Mouse (Mus musculus) layer of hippocampus, adult 6 months (tissue): ENCODE data around the gene Olfr362. TPM values are rescaled to one million over a fixed set of nuclear protein-coding genes. Genes with fewer than 3 reads are reported as not detected.

Source experiments
- long read RNA-seq, 2 experiments: library from polyadenylated mRNA; unstranded; transcript quantifications; one replicate each; pipeline ENCODE4 v2.0.0; 2019 to 2020
- polyA plus RNA-seq: library from polyadenylated mRNA; unstranded; fragments of <200 nt; fragmentation: Nextera tagmentation; gene quantifications from 2 replicates; pipeline ENCODE4 v1.2.3, GENCODE M21; 2021

Gene Olfr362
- not detected in 2 replicates for polyA plus RNA-seq
- long read RNA-seq, experiment 1 = 0 reads
- long read RNA-seq, experiment 2 = 0 reads

DNA sequence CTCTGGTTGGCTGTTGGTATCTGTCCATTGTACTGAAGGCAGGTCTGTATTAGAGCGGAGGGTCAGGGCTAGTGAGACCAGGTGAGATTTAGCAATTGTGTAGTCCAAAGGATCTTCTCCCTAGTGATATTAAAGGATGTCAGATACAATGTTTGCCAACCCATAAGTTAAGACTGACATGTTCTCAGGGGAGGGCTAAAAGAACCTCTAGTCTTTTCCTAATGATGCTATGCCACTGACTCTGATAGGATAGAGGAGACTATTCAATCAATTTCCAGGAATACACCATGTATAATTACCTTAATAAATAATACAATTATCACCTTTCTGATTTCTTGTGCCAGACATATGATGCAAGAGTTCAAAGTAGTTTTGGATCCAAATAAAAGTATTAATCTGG lies at the start of gene Olfr362:
Gene Olfr362 (minus strand): TSS at position 101 of the 400 bp plus-strand sequence.

DNA sequence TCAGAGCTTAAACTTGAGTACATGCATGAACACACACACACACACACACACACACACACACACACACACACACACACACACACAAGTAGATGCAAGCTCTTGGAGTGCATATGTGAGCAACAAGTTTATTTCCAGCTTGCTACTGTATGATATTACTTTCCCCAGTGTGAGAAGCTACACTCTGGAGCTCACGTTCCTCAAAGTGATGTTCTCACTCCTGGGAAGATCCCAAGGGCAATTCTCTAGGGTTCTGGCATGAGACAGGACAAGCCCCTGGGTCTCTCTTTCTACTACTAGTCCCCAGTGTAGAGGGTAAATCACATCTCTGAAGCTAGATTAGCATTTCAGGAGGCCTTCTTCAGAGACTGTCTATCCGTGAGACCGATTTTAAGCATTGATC lies 21.3 kb upstream of the Olfr362 start, which contains the start of gene Olfr364-ps1:
Gene Olfr364-ps1 (plus strand): TSS at position 301 of the 400 bp plus-strand sequence.

GRCm38 (mm10) chr2:37089190-37089589 lies 28.5 kb downstream of the Olfr362 start, which contains the start of gene Olfr361:
Olfr361 (minus strand) TSS chr2:37089290.

GRCm38 (mm10) chr2:37065446-37065845 lies 52.3 kb downstream of the Olfr362 start, which contains the start of gene Olfr360:
Olfr360 (plus strand) TSS chr2:37065746.

Other genes starting within 250 kb of the Olfr362 start
- not detected in 2 replicates for gene Olfr352, start 249.4 kb downstream of the Olfr362 start, polyA plus RNA-seq
- not detected in 2 replicates for gene Olfr353, start 225.0 kb downstream of the Olfr362 start, polyA plus RNA-seq
- gene Olfr354, start 212.2 kb downstream of the Olfr362 start, polyA plus RNA-seq = not detected in 2 replicates
- gene Olfr355, start 189.0 kb downstream of the Olfr362 start, polyA plus RNA-seq = not detected in 2 replicates
- not detected in 2 replicates for gene Olfr356, start 180.8 kb downstream of the Olfr362 start, polyA plus RNA-seq
- not detected in 2 replicates for gene Olfr357, start 124.1 kb downstream of the Olfr362 start, polyA plus RNA-seq
- not detected in 2 replicates for gene Olfr358, start 108.6 kb downstream of the Olfr362 start, polyA plus RNA-seq
- not detected in 2 replicates for gene Olfr360, start 52.2 kb downstream of the Olfr362 start, polyA plus RNA-seq
- not detected in 2 replicates for gene Olfr361, start 28.6 kb downstream of the Olfr362 start, polyA plus RNA-seq
- gene Olfr364-ps1, start 21.4 kb upstream of the Olfr362 start, polyA plus RNA-seq = not detected in 2 replicates
- gene Olfr365, start 70.3 kb upstream of the Olfr362 start, polyA plus RNA-seq = not detected in 2 replicates
- not detected in 2 replicates for gene Olfr366, start 93.7 kb upstream of the Olfr362 start, polyA plus RNA-seq
- not detected in 2 replicates for gene Olfr368, start 208.6 kb upstream of the Olfr362 start, polyA plus RNA-seq
- 14.1 and 17.3 TPM in 2 replicates for gene Pdcl, start 241.4 kb upstream of the Olfr362 start, polyA plus RNA-seq